In the genomic region with DNA sequence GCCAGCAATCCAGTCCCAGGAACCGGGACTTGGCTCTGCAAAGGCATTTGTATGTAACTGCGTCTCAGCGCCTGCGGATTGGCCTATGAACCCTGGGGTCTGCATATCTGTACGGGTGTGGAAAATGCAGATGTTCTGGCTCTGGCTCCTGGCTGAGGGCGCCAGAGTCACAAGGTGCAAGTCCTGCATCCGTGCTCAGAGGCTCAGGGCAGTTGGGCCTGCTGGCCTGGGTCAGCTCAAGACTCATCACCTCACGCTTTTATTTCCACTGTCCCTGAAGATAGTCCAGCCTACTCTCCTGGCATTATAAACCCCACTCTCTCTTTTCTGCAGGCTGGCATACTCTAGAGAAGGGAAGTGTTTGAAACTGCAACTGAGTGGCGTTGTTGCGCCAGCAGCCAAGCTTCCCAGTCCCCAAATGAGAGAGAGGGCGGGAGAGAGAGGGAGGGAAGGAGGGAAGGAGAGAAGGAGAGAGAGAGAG, we compare ENCODE assay signal across 8 mouse cellular contexts.
DNase-seq lines count a peak whose midpoint lies in the region.

No protein-coding gene starts in this region.

- DNase-seq in layer of hippocampus, adult 11-12 months (ENCODE audit: low spot score), result peak; percentile 22
- DNase-seq in layer of hippocampus, adult 9-10 months (ENCODE audit: low spot score), result no peak
- peak; percentile 9 for DNase-seq in cerebellum, adult 9-11 months
- peak; percentile 9 to 16 for DNase-seq in frontal cortex, postnatal 25 days (ENCODE audit: low spot score in 2 of 2)
- DNase-seq in kidney, adult 8-10 months, result peak; percentile 16 to 36
- peak; percentile 15 for DNase-seq in liver
- peak; percentile 25 for DNase-seq in right cerebral cortex, postnatal 14 days
- DNase-seq in spleen, postnatal 36 days (ENCODE audit: low spot score in 2 of 2), result no peak

Comparison
In these comparisons a context has a peak if more than half of its experiments do, and no peak if none do; other contexts are left out.
1. DNase-seq: peak in layer of hippocampus, adult 11-12 months (single experiment), cerebellum, adult 9-11 months (single experiment), frontal cortex, postnatal 25 days (2 of 2), kidney, adult 8-10 months (2 of 2), liver (single experiment) and right cerebral cortex, postnatal 14 days (single experiment); none in layer of hippocampus, adult 9-10 months (single experiment) and spleen, postnatal 36 days (0 of 2).